Mouse (Mus musculus) limb, embryonic 11.5 days (tissue): ENCODE results near the gene Pick1. TPM values are rescaled to one million over a fixed set of nuclear protein-coding genes. Genes with fewer than 3 reads are reported as not detected.
A peak's percentile ranks its signal among the peaks of the same experiment; 100 is the strongest.

ENCODE experiments used
- ATAC-seq: fragments of 200-750 bp; cut with Nextera tagmentation; 2 replicates; pipeline ENCODE4 v1.8.0; 2017; ENCODE audit warnings: low read depth; ENCODE audit not compliant: insufficient number of reproducible peaks, low FRiP score, low TSS enrichment
- DNase-seq: peaks from one replicate; pipeline ENCODE4 v3.0.0-alpha.2; 2015; ENCODE audit warnings: low spot score
- H3K27ac ChIP-seq: fragments of 300-500 bp; sonication (generic); replicated peaks from 2 replicates; pipeline ENCODE4 v1.5.1; 2014; ENCODE audit warnings: low read depth, mild to moderate bottlenecking, low read length
- H3K27me3 ChIP-seq: fragments of 300-500 bp; sonication (generic); 2 replicates; pipeline ENCODE4 v1.6.1; 2014; ENCODE audit warnings: mild to moderate bottlenecking, low read length, mixed read lengths; ENCODE audit not compliant: control insufficient read depth, insufficient read depth
- H3K36me3 ChIP-seq: fragments of 300-500 bp; sonication (generic); 2 replicates; pipeline ENCODE4 v1.6.1; 2014; ENCODE audit warnings: mild to moderate bottlenecking, low read length, moderate library complexity, mixed read lengths; ENCODE audit not compliant: control insufficient read depth, insufficient read depth
- H3K4me1 ChIP-seq: fragments of 300-500 bp; sonication (generic); 2 replicates; pipeline ENCODE4 v1.6.1; 2014; ENCODE audit warnings: low read length, mixed read lengths; ENCODE audit not compliant: control insufficient read depth, insufficient read depth
- H3K4me2 ChIP-seq: fragments of 300-500 bp; sonication (generic); 2 replicates; pipeline ENCODE4 v1.6.1; 2014; ENCODE audit warnings: low read depth, mild to moderate bottlenecking, moderate library complexity; ENCODE audit not compliant: severe bottlenecking
- H3K4me3 ChIP-seq: fragments of 300-500 bp; sonication (generic); 2 replicates; pipeline ENCODE4 v1.5.1; 2014; ENCODE audit warnings: low read depth, low read length
- H3K9ac ChIP-seq: fragments of 300-500 bp; sonication (generic); 2 replicates; pipeline ENCODE4 v1.6.1; 2014; ENCODE audit warnings: mild to moderate bottlenecking, low read length
- H3K9me3 ChIP-seq: fragments of 300-500 bp; sonication (generic); 2 replicates; pipeline ENCODE4 v1.6.1; 2016; ENCODE audit warnings: low read length; ENCODE audit not compliant: control insufficient read depth
- WGBS: fragments of 180-500 bp; shearing (Covaris S2); extraction: QIAGEN DNeasy Blood & Tissue Kit; methylation state at CpG from one replicate; pipeline ENCODE4 v1.1.7; 2014; 5-methylcytosine and 5-hydroxymethylcytosine counted together
- polyA plus RNA-seq: library from polyadenylated mRNA; unstranded; fragments of >200 nt; fragmentation: Nextera tagmentation; extraction: Ambion mirVana; gene quantifications from 2 replicates; pipeline ENCODE4 v1.2.1, GENCODE M21; 2014

Gene Pick1
- polyA plus RNA-seq, 1 experiment from 2014 or later: 23.6 TPM

DNA sequence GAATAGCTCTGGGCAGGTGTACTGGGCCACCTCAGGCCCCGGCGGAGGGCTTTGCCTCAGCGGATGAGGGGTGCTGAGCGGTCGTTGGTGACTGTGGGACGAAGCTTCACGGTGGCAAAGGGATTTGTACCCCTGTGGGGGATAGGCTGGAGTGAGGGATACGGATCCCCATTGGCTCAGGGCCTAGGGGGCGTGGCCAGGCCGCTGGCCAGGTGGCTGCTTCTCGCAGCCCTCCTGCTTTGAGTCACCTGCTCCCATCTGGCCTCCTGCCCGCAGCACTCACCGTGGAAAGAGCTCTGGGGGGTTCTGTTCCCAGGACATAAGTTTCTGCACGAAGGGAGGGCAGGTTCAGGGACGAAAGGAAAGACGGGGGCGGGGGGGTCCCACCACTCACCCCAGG is 29.5 kb downstream of the Pick1 start:
- no peak for ATAC-seq
- peaks cover 38% of the 10 kb centered on the region for H3K27me3 ChIP-seq
- 28% methylated on average over 17 of the region's 17 CpGs for WGBS

DNA sequence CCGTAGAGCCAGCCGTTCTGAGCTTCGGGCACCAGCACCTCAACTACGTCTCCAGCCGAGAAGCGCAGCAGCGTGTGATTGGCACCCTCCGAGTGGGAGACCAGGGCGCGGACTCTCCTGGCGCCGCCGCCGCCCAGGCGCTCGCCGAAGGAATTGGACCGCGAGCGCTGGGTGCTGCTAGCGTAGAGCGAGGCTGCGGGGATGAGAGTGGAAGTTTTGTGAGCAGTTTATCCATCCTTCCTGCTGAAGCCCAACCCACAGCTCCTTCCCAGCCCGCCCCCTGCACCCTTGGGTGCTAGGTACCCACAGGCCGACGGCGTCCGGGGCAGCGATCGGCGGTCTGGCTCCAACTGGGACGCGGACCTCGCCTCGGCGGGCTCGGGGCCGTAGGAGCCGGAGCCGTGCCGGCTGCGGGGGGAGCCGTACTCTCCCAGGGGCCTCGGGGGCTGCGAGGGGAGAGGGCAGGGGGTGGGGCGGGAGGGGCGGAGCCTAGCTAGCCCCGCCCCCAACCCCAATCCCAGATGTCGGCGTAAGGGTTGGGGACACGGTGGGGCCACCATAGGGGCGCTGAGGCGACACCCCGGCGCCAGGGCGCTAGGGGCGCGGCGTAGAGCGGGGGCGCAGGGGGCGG is 32.2 kb downstream of the Pick1 start:
- Histone ChIP-seq H3K4me1 (peaks cover 7% of the 10 kb centered on the region; the same call in 1 of the 2 replicates), H3K27ac (no peak overlapping the region), H3K27me3 (peaks cover 31% of the 10 kb centered on the region), H3K36me3 (no peaks in the 10 kb centered on the region), H3K9ac (peak overlapping the region; percentile 61), H3K4me2 (peak overlapping the region; percentile 100), H3K9me3 (no peaks in the 10 kb centered on the region), H3K4me3 (peak overlapping the region; percentile 55)
- DNase-seq (peak; percentile 57), ATAC-seq (peak; percentile 66)
- under 1% methylated on average over 52 of the region's 62 CpGs for WGBS

More for the DNA sequence above, 29.5 kb downstream of the Pick1 start:
- Histone ChIP-seq H3K27ac (no peak overlapping the region), H3K4me1 (peaks cover 7% of the 10 kb centered on the region; the same call in 1 of the 2 replicates), H3K9me3 (no peaks in the 10 kb centered on the region), H3K36me3 (no peaks in the 10 kb centered on the region), H3K9ac (no peak overlapping the region), H3K4me2 (no peak overlapping the region), H3K4me3 (no peak overlapping the region)
- no peak for DNase-seq

- Histone ChIP-seq H3K27me3 (peaks cover 31% of the 10 kb centered on the region), H3K4me2 (peak overlapping the region; percentile 100), H3K4me1 (peaks cover 7% of the 10 kb centered on the region; the same call in 1 of the 2 replicates), H3K4me3 (peak overlapping the region; percentile 55), H3K36me3 (no peaks in the 10 kb centered on the region), H3K9ac (peak overlapping the region; percentile 61), H3K9me3 (no peaks in the 10 kb centered on the region), H3K27ac (no peak overlapping the region)
- WGBS: under 1% methylated on average over 28 of the region's 28 CpGs
- peak; percentile 33; the same call in 1 of the 2 replicates for ATAC-seq
- DNase-seq: peak; percentile 68
Measured at GRCm38 (mm10) chr15:79261757-79262156, 32.8 kb downstream of the Pick1 start.

DNA sequence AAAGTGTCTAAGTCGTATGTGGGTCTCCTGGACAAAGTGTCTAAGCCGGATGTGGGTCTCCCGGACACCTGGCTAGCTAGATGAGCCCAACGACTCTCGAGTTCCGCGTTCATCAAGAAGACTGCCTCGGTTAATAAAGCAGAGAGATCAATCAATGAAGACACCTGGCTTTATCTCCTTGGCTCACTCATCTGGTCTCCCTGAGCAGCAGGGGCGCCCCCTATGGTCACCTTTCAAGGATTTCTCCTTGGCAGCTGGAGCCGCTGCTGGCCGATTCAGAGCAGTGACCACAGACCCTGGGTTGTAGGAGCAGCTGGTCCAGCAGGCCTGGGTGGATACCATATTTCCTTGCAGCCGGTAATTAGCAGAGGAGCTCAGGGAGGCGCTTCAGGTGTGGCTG is 33.4 kb downstream of the Pick1 start:
- Histone ChIP-seq H3K9ac (no peak overlapping the region), H3K27ac (no peak overlapping the region), H3K36me3 (no peaks in the 10 kb centered on the region), H3K9me3 (no peaks in the 10 kb centered on the region), H3K4me2 (peak overlapping the region; percentile 100), H3K4me3 (no peak overlapping the region; the same call in 1 of the 2 replicates), H3K4me1 (peaks cover 7% of the 10 kb centered on the region; the same call in 1 of the 2 replicates), H3K27me3 (peaks cover 31% of the 10 kb centered on the region)
- DNase-seq (peak; percentile 70), ATAC-seq (no peak)
- 19% methylated on average over 13 of the region's 13 CpGs for WGBS

GRCm38 (mm10) chr15:79262786-79263309 is 33.9 kb downstream of the Pick1 start:
- Histone ChIP-seq H3K4me1 (peaks cover 7% of the 10 kb centered on the region; the same call in 1 of the 2 replicates), H3K9me3 (no peaks in the 10 kb centered on the region), H3K36me3 (no peaks in the 10 kb centered on the region), H3K9ac (no peak overlapping the region), H3K4me2 (no peak overlapping the region), H3K27ac (no peak overlapping the region), H3K4me3 (no peak overlapping the region; the same call in 1 of the 2 replicates), H3K27me3 (peaks cover 31% of the 10 kb centered on the region)
- DNase-seq (no peak), ATAC-seq (no peak)
- 81% methylated on average over 3 of the region's 3 CpGs for WGBS

GRCm38 (mm10) chr15:79263726-79264125 is 34.8 kb downstream of the Pick1 start:
- peaks cover 31% of the 10 kb centered on the region for H3K27me3 ChIP-seq

DNA sequence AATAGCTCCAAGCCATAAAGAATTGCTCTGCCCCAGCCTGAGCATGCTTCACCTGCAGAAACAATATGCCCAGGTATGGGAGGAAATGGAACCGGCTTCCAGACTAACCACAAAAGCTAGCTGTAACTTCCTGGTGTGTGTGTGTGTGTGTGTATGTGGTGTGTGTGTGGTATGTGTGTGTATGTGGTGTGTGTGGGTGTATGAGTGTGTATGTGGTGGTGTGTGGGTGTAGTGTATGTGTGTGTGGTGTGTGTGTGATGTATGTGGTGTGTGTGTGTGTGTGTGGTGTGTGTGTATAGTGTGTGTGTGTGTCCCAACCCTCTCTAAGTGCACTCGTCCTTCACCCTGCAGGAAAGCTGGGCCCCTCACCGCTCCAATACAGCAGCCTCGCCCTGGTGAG is 36.4 kb downstream of the Pick1 start:
- H3K4me3 ChIP-seq: no peak overlapping the region
- H3K27ac ChIP-seq: no peak overlapping the region
- ATAC-seq: no peak
- peaks cover 5% of the 10 kb centered on the region; the same call in 1 of the 2 replicates for H3K4me1 ChIP-seq
- H3K9me3 ChIP-seq: no peaks in the 10 kb centered on the region
- H3K27me3 ChIP-seq: peaks cover 32% of the 10 kb centered on the region
- H3K4me2 ChIP-seq: no peak overlapping the region
- no peaks in the 10 kb centered on the region for H3K36me3 ChIP-seq
- DNase-seq: no peak
- no peak overlapping the region for H3K9ac ChIP-seq
- WGBS: 75% methylated on average over 4 of the region's 4 CpGs

More at GRCm38 (mm10) chr15:79263726-79264125, 34.8 kb downstream of the Pick1 start:
- Histone ChIP-seq H3K36me3 (no peaks in the 10 kb centered on the region), H3K4me3 (no peak overlapping the region), H3K27ac (no peak overlapping the region), H3K4me1 (peaks cover 6% of the 10 kb centered on the region; the same call in 1 of the 2 replicates), H3K4me2 (no peak overlapping the region), H3K9ac (no peak overlapping the region), H3K9me3 (no peaks in the 10 kb centered on the region)
- ATAC-seq: no peak
- no peak for DNase-seq
- WGBS: 90% methylated on average over 6 of the region's 6 CpGs

GRCm38 (mm10) chr15:79268521-79268920 is 39.5 kb downstream of the Pick1 start:
- no peak overlapping the region for H3K27ac ChIP-seq
- peaks cover 11% of the 10 kb centered on the region for H3K27me3 ChIP-seq
- H3K4me2 ChIP-seq: no peak overlapping the region
- no peak overlapping the region for H3K9ac ChIP-seq
- no peaks in the 10 kb centered on the region for H3K9me3 ChIP-seq
- no peak for DNase-seq
- no peak overlapping the region for H3K4me3 ChIP-seq
- WGBS: 26% methylated on average over 1 of the region's 1 CpGs
- H3K4me1 ChIP-seq: peaks cover 6% of the 10 kb centered on the region; the same call in 1 of the 2 replicates
- H3K36me3 ChIP-seq: no peaks in the 10 kb centered on the region
- ATAC-seq: no peak
